Mouse (Mus musculus) embryonic facial prominence, embryonic 11.5 days (tissue): ENCODE data around the gene Gnl3l. TPM values are rescaled to one million over a fixed set of nuclear protein-coding genes. Genes with fewer than 3 reads are reported as not detected.

ENCODE experiments used
- ATAC-seq: fragments of 200-750 bp; cut with Nextera tagmentation; replicated peaks from 2 replicates; pipeline ENCODE4 v1.8.0; 2017; ENCODE audit warnings: low read depth; ENCODE audit not compliant: insufficient number of reproducible peaks, low FRiP score, low TSS enrichment
- DNase-seq: peaks from one replicate; pipeline ENCODE4 v3.0.0-alpha.2; 2015; ENCODE audit warnings: low spot score
- H3K27ac ChIP-seq: fragments of 300-500 bp; sonication (generic); replicated peaks from 2 replicates; pipeline ENCODE4 v1.5.1; 2014; ENCODE audit warnings: mild to moderate bottlenecking, low read depth, low read length, control low read depth
- H3K27me3 ChIP-seq: fragments of 300-500 bp; sonication (generic); 2 replicates; pipeline ENCODE4 v1.6.1; 2014; ENCODE audit warnings: mild to moderate bottlenecking, low read length, moderate library complexity, mixed read lengths; ENCODE audit not compliant: control insufficient read depth, insufficient read depth
- H3K36me3 ChIP-seq: fragments of 300-500 bp; sonication (generic); replicated peaks from 2 replicates; pipeline ENCODE4 v1.6.1; 2014; ENCODE audit warnings: low read depth, mild to moderate bottlenecking, low read length, moderate library complexity, mixed read lengths; ENCODE audit not compliant: control insufficient read depth, insufficient read depth
- H3K4me1 ChIP-seq: fragments of 300-500 bp; sonication (generic); 2 replicates; pipeline ENCODE4 v1.6.1; 2014; ENCODE audit warnings: low read length, mixed read lengths; ENCODE audit not compliant: control insufficient read depth, insufficient read depth
- H3K4me2 ChIP-seq: fragments of 300-500 bp; sonication (generic); 2 replicates; pipeline ENCODE4 v1.6.1; 2014; ENCODE audit warnings: low read depth, mild to moderate bottlenecking, control low read depth, low read length, moderate library complexity
- H3K4me3 ChIP-seq: fragments of 300-500 bp; sonication (generic); 2 replicates; pipeline ENCODE4 v1.5.1; 2014; ENCODE audit warnings: low read depth, low read length, control low read depth
- H3K9ac ChIP-seq: fragments of 300-500 bp; sonication (generic); replicated peaks from 2 replicates; pipeline ENCODE4 v1.6.1; 2014; ENCODE audit warnings: mild to moderate bottlenecking, control low read depth, low read length
- H3K9me3 ChIP-seq: fragments of 300-500 bp; sonication (generic); replicated peaks from 2 replicates; pipeline ENCODE4 v1.6.1; 2016; ENCODE audit warnings: mild to moderate bottlenecking, low read length, inconsistent platforms, mixed read lengths; ENCODE audit not compliant: control insufficient read depth
- WGBS: fragments of 180-500 bp; shearing (Covaris S2); extraction: QIAGEN DNeasy Blood & Tissue Kit; methylation state at CpG from one replicate; pipeline ENCODE4 v1.1.7; 2014; 5-methylcytosine and 5-hydroxymethylcytosine counted together
- polyA plus RNA-seq: library from polyadenylated mRNA; unstranded; fragments of >200 nt; fragmentation: Nextera tagmentation; extraction: Ambion mirVana; gene quantifications from 2 replicates; pipeline ENCODE4 v1.2.1, GENCODE M21; 2014

Gnl3l gene
- polyA plus RNA-seq, 1 experiment from 2014 or later = 31.8 TPM

DNA sequence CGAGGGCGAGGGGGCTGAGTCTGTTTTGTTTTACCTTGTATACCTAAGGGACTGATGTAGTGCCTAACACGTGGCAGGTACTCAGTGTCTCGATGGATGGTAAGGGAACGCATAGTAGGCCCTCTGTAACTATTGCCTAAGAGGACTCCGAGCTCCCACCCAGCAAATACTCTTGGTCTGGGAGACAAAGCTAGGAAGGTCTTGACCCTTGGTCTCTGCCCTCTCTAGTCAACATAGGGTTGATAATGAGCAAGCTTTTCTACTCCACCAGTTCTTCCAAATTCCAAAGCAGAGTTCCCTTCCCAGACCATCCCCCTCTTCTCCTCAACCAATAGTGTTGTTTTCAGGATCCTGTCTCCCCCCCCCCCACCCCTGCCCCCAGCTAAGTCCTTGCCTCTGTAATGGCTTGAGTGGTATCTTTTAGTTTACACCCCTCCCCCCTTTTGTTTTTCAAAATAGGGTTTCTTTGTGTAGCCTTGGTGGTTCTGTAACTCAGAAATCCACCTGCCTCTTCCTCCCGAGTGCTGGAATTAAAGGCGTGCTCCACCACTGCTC, 32.6 kb upstream of the Gnl3l start:
- Histone ChIP-seq H3K9ac (no peak overlapping the region), H3K9me3 (no peaks in the 10 kb centered on the region), H3K36me3 (no peaks in the 10 kb centered on the region), H3K4me1 (no peaks in the 10 kb centered on the region), H3K27ac (no peak overlapping the region), H3K4me3 (no peak overlapping the region), H3K4me2 (peak overlapping the region; percentile 62; the same call in 1 of the 2 replicates), H3K27me3 (no peaks in the 10 kb centered on the region)
- ATAC-seq (no peak), DNase-seq (no peak)
- 50% methylated on average over 8 of the region's 8 CpGs for WGBS

DNA sequence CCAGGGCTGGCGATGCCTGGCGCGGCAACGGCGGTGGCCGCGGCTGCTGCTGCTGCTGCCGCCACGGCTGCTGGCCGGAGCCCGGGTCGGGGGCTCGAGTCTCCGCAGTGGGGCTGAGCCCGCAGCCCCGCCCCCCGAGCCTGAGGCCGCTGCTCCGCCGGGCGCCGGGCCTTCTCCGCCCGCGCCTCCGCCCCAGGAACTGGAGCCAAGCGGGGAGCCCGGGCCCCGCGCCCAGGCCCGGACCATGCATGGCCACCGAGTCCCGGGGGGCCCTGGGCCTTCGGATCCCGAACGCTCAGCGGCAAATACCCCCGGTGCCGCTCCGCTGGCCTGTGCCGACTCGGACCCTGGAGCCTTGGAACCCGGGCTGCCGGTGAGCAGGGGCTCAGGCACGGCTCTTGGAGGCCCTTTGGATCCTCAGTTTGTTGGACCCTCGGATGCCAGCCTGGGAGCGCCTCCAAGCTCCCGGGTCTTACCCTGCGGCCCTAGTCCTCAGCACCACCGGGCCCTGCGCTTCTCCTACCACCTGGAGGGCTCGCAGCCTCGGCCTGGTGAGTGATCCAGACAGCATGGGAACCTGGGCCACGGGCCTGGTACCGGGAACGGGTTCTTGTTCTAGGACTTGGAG, 30.4 kb upstream of the Gnl3l start:
- peak overlapping the region; percentile 84 for H3K27ac ChIP-seq
- DNase-seq (peak; percentile 23), ATAC-seq (peak; percentile 64)
- H3K4me1 ChIP-seq = no peaks in the 10 kb centered on the region
- no peaks in the 10 kb centered on the region for H3K36me3 ChIP-seq
- 22% methylated on average over 17 of the region's 56 CpGs for WGBS
- H3K9me3 ChIP-seq = no peaks in the 10 kb centered on the region
- peak overlapping the region; percentile 61 for H3K4me3 ChIP-seq
- H3K9ac ChIP-seq = peak overlapping the region; percentile 78
- peak overlapping the region; percentile 62 for H3K4me2 ChIP-seq
- no peaks in the 10 kb centered on the region for H3K27me3 ChIP-seq

DNA sequence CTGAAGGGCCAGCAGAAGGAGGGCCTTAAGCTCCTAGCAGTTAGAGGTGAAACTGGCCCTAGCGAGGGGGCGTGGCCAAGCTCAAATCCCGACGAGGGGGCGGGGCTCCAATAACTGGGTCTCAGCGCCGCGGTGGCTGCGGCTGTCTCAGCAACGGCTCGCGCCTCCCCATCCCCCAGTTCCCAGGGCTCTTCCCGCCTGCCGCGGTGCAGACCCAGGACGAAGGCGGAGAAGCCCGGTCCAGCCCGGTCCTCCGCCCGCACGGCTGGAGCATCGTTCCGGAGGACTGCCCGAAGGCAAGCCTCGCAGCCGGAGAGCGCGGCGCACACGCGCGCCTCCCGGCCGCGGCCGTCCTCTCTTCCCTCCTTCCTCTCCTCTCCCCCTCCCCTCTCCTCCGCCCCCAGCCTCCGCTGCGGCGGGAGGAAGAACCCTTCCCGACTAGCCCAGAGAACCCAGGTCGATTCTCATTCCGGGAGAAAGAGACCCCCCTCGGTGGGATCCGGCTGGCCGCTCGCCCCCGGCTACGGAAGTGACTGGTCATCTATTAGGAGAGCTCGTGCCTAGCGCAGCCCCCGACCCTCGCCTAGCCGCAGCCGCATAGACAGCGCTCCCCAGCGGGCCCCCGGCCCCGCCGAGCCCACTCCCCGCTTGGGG, 29.8 kb upstream of the Gnl3l start:
- H3K27ac ChIP-seq = peak overlapping the region; percentile 84
- peak overlapping the region; percentile 78 for H3K9ac ChIP-seq
- DNase-seq = peak; percentile 89
- no peaks in the 10 kb centered on the region for H3K27me3 ChIP-seq
- H3K4me3 ChIP-seq = peak overlapping the region; percentile 61
- H3K9me3 ChIP-seq = no peaks in the 10 kb centered on the region
- ATAC-seq = peak; percentile 86
- H3K36me3 ChIP-seq = no peaks in the 10 kb centered on the region
- H3K4me1 ChIP-seq = no peaks in the 10 kb centered on the region
- peak overlapping the region; percentile 62 for H3K4me2 ChIP-seq
- WGBS = 25% methylated on average over 39 of the region's 62 CpGs

DNA sequence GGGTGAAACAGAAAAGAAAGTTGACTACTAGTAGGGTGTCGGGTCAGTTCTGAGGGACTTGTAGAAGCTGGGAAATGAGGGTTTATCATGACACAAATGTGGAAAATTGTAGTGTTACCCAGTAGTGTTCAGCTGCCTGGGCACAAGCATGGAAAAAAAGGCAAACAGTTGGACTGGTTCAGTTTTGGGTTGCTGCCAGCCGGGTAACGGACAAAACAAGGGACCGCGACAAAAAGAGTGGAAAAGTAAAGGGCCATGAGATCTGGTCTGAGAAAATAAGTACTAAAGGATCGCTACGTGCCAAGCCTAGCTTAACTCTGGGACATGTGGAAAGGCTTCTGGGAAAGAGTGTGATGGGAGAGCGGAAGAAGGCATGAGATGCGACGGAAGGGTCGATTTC, 29.2 kb upstream of the Gnl3l start:
- peak; percentile 24; the same call in 1 of the 2 replicates for ATAC-seq
- peak overlapping the region; percentile 61; the same call in 1 of the 2 replicates for H3K4me3 ChIP-seq
- H3K9ac ChIP-seq = no peak overlapping the region; the same call in 1 of the 2 replicates
- no peak for DNase-seq
- H3K27ac ChIP-seq = no peak overlapping the region
- no peaks in the 10 kb centered on the region for H3K36me3 ChIP-seq
- H3K4me2 ChIP-seq = peak overlapping the region; percentile 19; the same call in 1 of the 2 replicates
- H3K4me1 ChIP-seq = no peaks in the 10 kb centered on the region
- H3K9me3 ChIP-seq = no peaks in the 10 kb centered on the region
- 48% methylated on average over 11 of the region's 11 CpGs for WGBS
- no peaks in the 10 kb centered on the region for H3K27me3 ChIP-seq

DNA sequence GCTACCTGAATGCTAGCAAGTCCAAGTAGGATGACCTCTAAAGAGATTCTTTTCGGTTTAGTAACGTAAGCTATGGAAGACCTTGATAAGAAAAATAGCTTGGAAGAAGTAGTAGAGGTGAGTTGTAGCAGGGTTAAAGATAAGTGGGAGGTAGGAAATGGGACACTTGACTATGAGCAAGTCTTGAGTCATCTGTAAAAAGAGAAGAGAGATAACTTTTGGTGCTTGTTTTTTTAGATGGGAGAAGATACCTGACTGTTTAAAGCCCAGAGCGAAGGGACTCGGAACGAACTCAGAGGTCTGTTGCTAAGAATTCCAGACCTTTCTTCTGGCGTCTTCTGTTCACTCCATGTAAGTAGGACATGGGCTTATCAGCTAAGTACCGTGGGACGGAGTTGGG, 28.7 kb upstream of the Gnl3l start, which contains the start of gene Fgd1:
Gene Fgd1, plus strand, starts transcription at position 301 of the 400 bp plus-strand sequence.
- DNase-seq (no peak), ATAC-seq (no peak)
- H3K9ac ChIP-seq = peak within 1 kb of the TSS; percentile 78
- no peaks in the 10 kb centered on the region for H3K4me1 ChIP-seq
- WGBS = 96% methylated on average over 8 of the region's 8 CpGs
- H3K27me3 ChIP-seq = no peaks in the 10 kb centered on the region
- no peaks in the 10 kb centered on the region for H3K9me3 ChIP-seq
- no peaks in the 10 kb centered on the region for H3K36me3 ChIP-seq
- peak within 1 kb of the TSS; percentile 61 for H3K4me3 ChIP-seq
- H3K4me2 ChIP-seq = peak within 1 kb of the TSS; percentile 62
- H3K27ac ChIP-seq = peak within 1 kb of the TSS; percentile 84

DNA sequence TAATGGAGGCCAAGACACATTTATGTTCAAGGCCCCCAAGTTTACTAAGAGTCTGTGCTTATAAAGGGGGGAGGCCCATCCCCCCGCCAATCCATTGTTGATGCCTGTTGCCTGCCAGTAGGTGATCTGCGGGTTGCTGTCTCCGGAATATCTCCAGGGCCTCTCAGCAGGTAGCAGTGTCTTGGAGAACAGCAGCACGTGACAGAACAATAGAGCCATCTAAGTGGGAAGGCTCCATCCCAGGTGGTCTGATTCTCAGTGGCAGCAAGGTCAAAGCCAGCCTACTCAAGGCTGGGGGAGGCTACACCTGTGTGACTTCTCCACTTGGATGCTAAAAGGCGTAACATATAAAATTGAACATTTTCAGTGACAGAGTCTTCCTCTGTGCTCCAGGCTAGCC, 24.1 kb upstream of the Gnl3l start:
- H3K27ac ChIP-seq = no peak overlapping the region
- H3K9ac ChIP-seq = no peak overlapping the region
- no peak for ATAC-seq
- no peaks in the 10 kb centered on the region for H3K27me3 ChIP-seq
- H3K4me3 ChIP-seq = no peak overlapping the region
- DNase-seq = no peak
- H3K36me3 ChIP-seq = no peaks in the 10 kb centered on the region
- H3K9me3 ChIP-seq = no peaks in the 10 kb centered on the region
- WGBS = 53% methylated on average over 5 of the region's 5 CpGs
- no peak overlapping the region for H3K4me2 ChIP-seq
- H3K4me1 ChIP-seq = no peaks in the 10 kb centered on the region

DNA sequence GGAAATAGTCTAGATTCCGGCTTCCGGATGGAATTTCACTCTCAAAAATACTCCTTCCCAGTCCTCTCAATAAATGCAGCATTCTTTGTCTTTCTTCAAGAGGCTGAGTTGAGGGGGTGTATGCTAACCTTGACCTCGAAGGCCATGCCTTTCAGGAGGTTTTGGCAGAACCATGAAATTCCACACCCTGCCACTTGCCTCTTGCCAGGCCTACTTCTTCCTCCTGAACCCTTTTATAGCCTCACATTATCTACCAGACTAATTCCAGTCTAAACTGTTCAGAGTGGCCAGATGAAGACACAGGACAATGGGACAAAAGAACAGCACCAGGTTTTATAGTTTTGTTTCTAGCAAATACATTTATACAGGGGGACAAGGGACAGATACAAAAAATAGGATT, 14.3 kb upstream of the Gnl3l start:
- peak; percentile 21 for DNase-seq
- no peak for ATAC-seq
- no peak overlapping the region for H3K4me3 ChIP-seq
- H3K27ac ChIP-seq = no peak overlapping the region
- H3K27me3 ChIP-seq = no peaks in the 10 kb centered on the region
- no peak overlapping the region for H3K4me2 ChIP-seq
- H3K36me3 ChIP-seq = no peaks in the 10 kb centered on the region
- 52% methylated on average over 3 of the region's 3 CpGs for WGBS
- no peak overlapping the region for H3K9ac ChIP-seq
- H3K9me3 ChIP-seq = no peaks in the 10 kb centered on the region
- H3K4me1 ChIP-seq = no peaks in the 10 kb centered on the region

DNA sequence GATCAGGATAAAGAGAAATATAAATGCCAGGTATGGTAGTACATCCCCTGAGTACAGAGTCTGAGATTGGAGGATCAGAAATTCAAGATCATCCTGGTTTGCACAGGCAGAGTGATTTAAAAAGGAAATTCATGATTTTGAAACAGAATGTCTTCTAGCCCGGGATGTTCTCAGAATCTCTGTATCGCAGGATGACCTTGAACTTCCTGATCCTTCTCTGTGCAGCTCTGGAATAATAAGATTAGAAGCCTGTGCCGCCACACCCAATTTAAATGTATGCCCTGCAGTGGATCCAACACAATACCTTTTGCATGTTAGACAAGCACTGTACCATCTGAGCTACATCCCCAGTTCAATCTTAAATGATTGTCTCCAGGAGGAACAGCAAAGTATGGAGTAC, 1.7 kb upstream of the Gnl3l start:
- Histone ChIP-seq H3K27me3 (no peaks in the 10 kb centered on the region), H3K4me2 (no peak overlapping the region), H3K4me1 (no peaks in the 10 kb centered on the region), H3K27ac (no peak overlapping the region), H3K4me3 (no peak overlapping the region), H3K9ac (no peak overlapping the region), H3K9me3 (no peaks in the 10 kb centered on the region), H3K36me3 (no peaks in the 10 kb centered on the region)
- DNase-seq = no peak
- ATAC-seq = no peak
- WGBS = 89% methylated on average over 3 of the region's 3 CpGs
